Mouse (Mus musculus) cerebellum, postnatal 10 days (tissue): ENCODE results near the gene Vmn1r123.
"Not testable (repeated sequence)": the region's sequence is repeated elsewhere in the genome, so short reads cannot be mapped to it uniquely, and the experiment has no call there.

Experiments
- DNase-seq, 2 experiments: peaks; one replicate each; pipeline ENCODE4 v3.0.0; 2021; ENCODE audit warnings: mixed read lengths in 2 of 2

Vmn1r123 gene

GRCm38 (mm10) chr7:21161885-21162284 is at the start of gene Vmn1r123:
Gene Vmn1r123, plus strand, starts transcription at chr7:21162185.
- not testable (repeated sequence) for DNase-seq

GRCm38 (mm10) chr7:21134028-21134427 is 28.0 kb upstream of the Vmn1r123 start, which contains the start of gene Vmn1r122:
Gene Vmn1r122, minus strand, starts transcription at chr7:21134128.
- DNase-seq: not testable (repeated sequence)

- DNase-seq: not testable (repeated sequence)
These were observed 28.3 kb downstream of the Vmn1r123 start, which contains the start of gene Gm5157 for GRCm38 (mm10) chr7:21190323-21190722. Gene Gm5157, minus strand, starts transcription at chr7:21190423.
